Mouse (Mus musculus) heart, embryonic 15.5 days (tissue): ENCODE results near the gene Ifna2. TPM values are rescaled to one million over a fixed set of nuclear protein-coding genes. Genes with fewer than 3 reads are reported as not detected.

Experiments used
- ATAC-seq: fragments of 200-750 bp; cut with Nextera tagmentation; replicated peaks from 2 replicates; pipeline ENCODE4 v1.8.0; 2017; ENCODE audit warnings: low read depth, moderate TSS enrichment; ENCODE audit not compliant: insufficient number of reproducible peaks, insufficient read depth, low FRiP score
- H3K27ac ChIP-seq: fragments of 300-500 bp; sonication (generic); 2 replicates; pipeline ENCODE4 v1.5.1; 2015; ENCODE audit warnings: mild to moderate bottlenecking, inconsistent platforms
- H3K27me3 ChIP-seq: fragments of 300-500 bp; sonication (generic); 2 replicates; pipeline ENCODE4 v1.6.1; 2015; ENCODE audit warnings: inconsistent platforms
- H3K36me3 ChIP-seq: fragments of 300-500 bp; sonication (generic); 2 replicates; pipeline ENCODE4 v1.6.1; 2015; ENCODE audit warnings: mild to moderate bottlenecking, inconsistent platforms
- H3K4me1 ChIP-seq: fragments of 300-500 bp; sonication (generic); replicated peaks from 2 replicates; pipeline ENCODE4 v1.6.1; 2015; ENCODE audit warnings: inconsistent platforms
- H3K4me2 ChIP-seq: fragments of 300-500 bp; sonication (generic); 2 replicates; pipeline ENCODE4 v1.6.1; 2015; ENCODE audit warnings: inconsistent platforms, mild to moderate bottlenecking, moderate library complexity
- H3K4me3 ChIP-seq: fragments of 300-500 bp; sonication (generic); 2 replicates; pipeline ENCODE4 v1.5.1; 2015; ENCODE audit warnings: mild to moderate bottlenecking, inconsistent platforms
- H3K9ac ChIP-seq: fragments of 300-500 bp; sonication (generic); 2 replicates; pipeline ENCODE4 v1.6.1; 2015; ENCODE audit warnings: mild to moderate bottlenecking, inconsistent platforms
- H3K9me3 ChIP-seq: fragments of 300-500 bp; sonication (generic); replicated peaks from 2 replicates; pipeline ENCODE4 v1.6.1; 2016; ENCODE audit warnings: inconsistent platforms
- WGBS: fragments of 180-500 bp; shearing (Covaris S2); methylation state at CpG from one replicate; pipeline ENCODE4 v1.1.7; 2015; ENCODE audit warnings: mixed read lengths; 5-methylcytosine and 5-hydroxymethylcytosine counted together
- polyA plus RNA-seq: library from polyadenylated mRNA; unstranded; fragments of >200 nt; fragmentation: Nextera tagmentation; extraction: Ambion mirVana; gene quantifications from 2 replicates; pipeline ENCODE4 v1.2.1, GENCODE M21; 2015

Ifna2 gene
- polyA plus RNA-seq, 1 experiment from 2014 or later: not detected

- no peak for ATAC-seq
- 75% methylated on average over 5 of the region's 5 CpGs for WGBS
- H3K4me3 ChIP-seq: no peak overlapping the region
Observed at GRCm38 (mm10) chr4:88698781-88699180, 15.1 kb upstream of the Ifna2 start.

GRCm38 (mm10) chr4:88697753-88698152 is 14.0 kb upstream of the Ifna2 start:
- Histone ChIP-seq H3K4me2 (no peak overlapping the region), H3K9ac (no peak overlapping the region), H3K9me3 (no peaks in the 10 kb centered on the region), H3K4me1 (no peaks in the 10 kb centered on the region), H3K36me3 (no peaks in the 10 kb centered on the region), H3K27me3 (no peaks in the 10 kb centered on the region), H3K27ac (no peak overlapping the region), H3K4me3 (no peak overlapping the region)
- ATAC-seq: no peak
- 82% methylated on average over 4 of the region's 4 CpGs for WGBS

More at GRCm38 (mm10) chr4:88698781-88699180, 15.1 kb upstream of the Ifna2 start:
- Histone ChIP-seq H3K4me2 (no peak overlapping the region), H3K36me3 (no peaks in the 10 kb centered on the region), H3K27ac (no peak overlapping the region), H3K9ac (no peak overlapping the region), H3K4me1 (no peaks in the 10 kb centered on the region), H3K27me3 (no peaks in the 10 kb centered on the region), H3K9me3 (no peaks in the 10 kb centered on the region)

GRCm38 (mm10) chr4:88697108-88697507 is 13.4 kb upstream of the Ifna2 start:
- no peak overlapping the region for H3K4me3 ChIP-seq
- no peak overlapping the region for H3K4me2 ChIP-seq
- ATAC-seq: no peak
- no peaks in the 10 kb centered on the region for H3K36me3 ChIP-seq
- no peaks in the 10 kb centered on the region for H3K27me3 ChIP-seq
- H3K27ac ChIP-seq: no peak overlapping the region
- 53% methylated on average over 6 of the region's 6 CpGs for WGBS
- no peaks in the 10 kb centered on the region for H3K9me3 ChIP-seq
- no peaks in the 10 kb centered on the region for H3K4me1 ChIP-seq
- no peak overlapping the region for H3K9ac ChIP-seq

- Histone ChIP-seq H3K4me3 (no peak overlapping the region), H3K9ac (no peak overlapping the region), H3K27me3 (no peaks in the 10 kb centered on the region), H3K27ac (no peak overlapping the region), H3K4me2 (no peak overlapping the region), H3K4me1 (no peaks in the 10 kb centered on the region), H3K36me3 (no peaks in the 10 kb centered on the region), H3K9me3 (no peaks in the 10 kb centered on the region)
- ATAC-seq: no peak; the same call in 1 of the 2 replicates
- WGBS: 27% methylated on average over 3 of the region's 3 CpGs
Observed at GRCm38 (mm10) chr4:88696237-88696884, 12.6 kb upstream of the Ifna2 start.

GRCm38 (mm10) chr4:88693392-88693791 is 9.7 kb upstream of the Ifna2 start:
- no peak overlapping the region for H3K4me2 ChIP-seq
- H3K9me3 ChIP-seq: no peaks in the 10 kb centered on the region
- no peaks in the 10 kb centered on the region for H3K4me1 ChIP-seq
- no peak for ATAC-seq
- no peak overlapping the region for H3K9ac ChIP-seq
- H3K27me3 ChIP-seq: no peaks in the 10 kb centered on the region
- H3K27ac ChIP-seq: no peak overlapping the region
- 79% methylated on average over 2 of the region's 2 CpGs for WGBS
- no peak overlapping the region for H3K4me3 ChIP-seq
- no peaks in the 10 kb centered on the region for H3K36me3 ChIP-seq

GRCm38 (mm10) chr4:88692537-88692936 is 8.8 kb upstream of the Ifna2 start:
- Histone ChIP-seq H3K9me3 (no peaks in the 10 kb centered on the region), H3K4me1 (no peaks in the 10 kb centered on the region), H3K36me3 (no peaks in the 10 kb centered on the region), H3K4me2 (no peak overlapping the region), H3K4me3 (no peak overlapping the region), H3K27me3 (no peaks in the 10 kb centered on the region), H3K9ac (no peak overlapping the region), H3K27ac (no peak overlapping the region)
- 63% methylated on average over 1 of the region's 1 CpGs for WGBS
- ATAC-seq: no peak

- 63% methylated on average over 2 of the region's 2 CpGs for WGBS
- no peak for ATAC-seq
- no peak within 1 kb of the TSS for H3K4me3 ChIP-seq
- H3K27ac ChIP-seq: no peak within 1 kb of the TSS
- no peaks in the 10 kb centered on the region for H3K36me3 ChIP-seq
- H3K9me3 ChIP-seq: no peaks in the 10 kb centered on the region
- no peaks in the 10 kb centered on the region for H3K27me3 ChIP-seq
- no peak within 1 kb of the TSS for H3K9ac ChIP-seq
- no peaks in the 10 kb centered on the region for H3K4me1 ChIP-seq
- H3K4me2 ChIP-seq: no peak within 1 kb of the TSS
Observed at GRCm38 (mm10) chr4:88691259-88691658, 7.5 kb upstream of the Ifna2 start, which contains the start of gene Ifnab. TSS of gene Ifnab (minus strand) at chr4:88691359.

- Histone ChIP-seq H3K9me3 (no peaks in the 10 kb centered on the region), H3K27me3 (no peaks in the 10 kb centered on the region), H3K4me1 (no peaks in the 10 kb centered on the region), H3K36me3 (no peaks in the 10 kb centered on the region), H3K9ac (no peak overlapping the region), H3K27ac (no peak overlapping the region), H3K4me2 (no peak overlapping the region), H3K4me3 (no peak overlapping the region)
- WGBS: 44% methylated on average over 3 of the region's 3 CpGs
- ATAC-seq: no peak
Observed at GRCm38 (mm10) chr4:88681353-88681752, 2.4 kb downstream of the Ifna2 start.

GRCm38 (mm10) chr4:88680362-88680761 is 3.4 kb downstream of the Ifna2 start:
- no peak for ATAC-seq
- Histone ChIP-seq H3K9ac (no peak overlapping the region), H3K4me2 (no peak overlapping the region), H3K4me1 (no peaks in the 10 kb centered on the region), H3K27ac (no peak overlapping the region), H3K36me3 (no peaks in the 10 kb centered on the region), H3K27me3 (no peaks in the 10 kb centered on the region), H3K9me3 (no peaks in the 10 kb centered on the region), H3K4me3 (no peak overlapping the region)
- WGBS: 39% methylated on average over 8 of the region's 8 CpGs

GRCm38 (mm10) chr4:88676824-88677223 is 6.9 kb downstream of the Ifna2 start, which contains the start of gene Ifna16:
TSS of gene Ifna16 (minus strand) at chr4:88676924.
- Histone ChIP-seq H3K27ac (no peak within 1 kb of the TSS), H3K36me3 (no peaks in the 10 kb centered on the region), H3K9ac (no peak within 1 kb of the TSS), H3K4me2 (no peak within 1 kb of the TSS), H3K9me3 (no peaks in the 10 kb centered on the region), H3K4me3 (no peak within 1 kb of the TSS), H3K4me1 (no peaks in the 10 kb centered on the region), H3K27me3 (no peaks in the 10 kb centered on the region)
- ATAC-seq: no peak
- 76% methylated on average over 1 of the region's 1 CpGs for WGBS

- Histone ChIP-seq H3K9me3 (no peaks in the 10 kb centered on the region), H3K36me3 (no peaks in the 10 kb centered on the region), H3K9ac (no peak overlapping the region), H3K27me3 (no peaks in the 10 kb centered on the region), H3K4me1 (no peaks in the 10 kb centered on the region), H3K27ac (no peak overlapping the region), H3K4me3 (no peak overlapping the region), H3K4me2 (no peak overlapping the region)
- 44% methylated on average over 1 of the region's 1 CpGs for WGBS
- no peak for ATAC-seq
Observed at GRCm38 (mm10) chr4:88655461-88655860, 28.3 kb downstream of the Ifna2 start.

- no peak overlapping the region for H3K4me2 ChIP-seq
- no peaks in the 10 kb centered on the region for H3K36me3 ChIP-seq
- H3K27me3 ChIP-seq: no peaks in the 10 kb centered on the region
- H3K4me1 ChIP-seq: no peaks in the 10 kb centered on the region
- ATAC-seq: no peak
- H3K27ac ChIP-seq: no peak overlapping the region
- 75% methylated on average over 3 of the region's 3 CpGs for WGBS
- H3K4me3 ChIP-seq: no peak overlapping the region
- no peak overlapping the region for H3K9ac ChIP-seq
- H3K9me3 ChIP-seq: no peaks in the 10 kb centered on the region
Observed at GRCm38 (mm10) chr4:88653644-88654043, 30.1 kb downstream of the Ifna2 start.
